Mouse (Mus musculus) thymus, postnatal 14 days (tissue): ENCODE measurements around the gene Gm11492.

ENCODE experiments used
- DNase-seq: peaks from one replicate; pipeline ENCODE4 v3.0.0; 2021

Gm11492 gene

GRCm38 (mm10) chr11:87602234-87602633 is 35.8 kb downstream of the Gm11492 start:
- no peak for DNase-seq

- DNase-seq = no peak
These were observed 37.1 kb downstream of the Gm11492 start for GRCm38 (mm10) chr11:87603571-87603970.

DNA sequence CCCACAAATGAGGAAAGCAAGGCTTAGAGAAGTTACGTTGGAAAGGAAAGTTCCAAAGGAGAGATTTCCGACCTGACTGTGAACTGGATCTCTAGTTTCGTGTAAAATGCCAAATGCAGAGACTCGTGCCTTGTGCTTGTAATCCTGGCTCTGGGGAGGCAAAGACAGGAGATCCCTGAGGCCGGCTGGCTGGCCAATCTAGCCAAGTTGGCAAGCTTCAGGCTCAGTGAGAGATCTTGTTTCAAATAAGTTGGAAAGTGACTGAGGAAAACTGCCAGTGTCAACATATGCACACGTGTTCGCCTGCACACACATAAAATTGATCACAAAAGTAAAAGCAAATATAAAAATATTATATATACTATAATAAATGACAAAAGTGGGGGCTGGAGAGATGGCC is 42.8 kb downstream of the Gm11492 start:
- DNase-seq = no peak

GRCm38 (mm10) chr11:87611547-87611946 is 45.1 kb downstream of the Gm11492 start:
- no peak for DNase-seq

GRCm38 (mm10) chr11:87613972-87614371 is 47.5 kb downstream of the Gm11492 start:
- no peak for DNase-seq

DNA sequence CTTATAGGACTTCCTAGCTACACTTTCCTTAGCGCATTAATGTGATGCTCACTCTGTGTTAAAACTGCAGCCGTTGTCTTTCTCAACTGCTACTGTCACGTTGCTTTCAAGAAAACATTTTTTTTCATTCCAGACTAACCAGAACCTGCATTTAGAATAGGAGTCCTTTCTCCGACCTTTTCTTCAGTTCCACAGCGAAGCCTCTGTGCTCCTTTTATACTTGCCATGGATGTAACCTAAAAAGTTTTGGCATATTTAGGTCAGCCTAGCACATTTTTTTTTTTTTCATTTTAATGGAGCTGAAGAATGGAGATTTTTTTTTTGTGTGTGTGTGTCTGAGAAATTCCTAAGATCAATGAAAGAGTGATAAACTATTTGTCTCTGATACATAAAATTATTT is 49.1 kb downstream of the Gm11492 start:
- no peak for DNase-seq

DNA sequence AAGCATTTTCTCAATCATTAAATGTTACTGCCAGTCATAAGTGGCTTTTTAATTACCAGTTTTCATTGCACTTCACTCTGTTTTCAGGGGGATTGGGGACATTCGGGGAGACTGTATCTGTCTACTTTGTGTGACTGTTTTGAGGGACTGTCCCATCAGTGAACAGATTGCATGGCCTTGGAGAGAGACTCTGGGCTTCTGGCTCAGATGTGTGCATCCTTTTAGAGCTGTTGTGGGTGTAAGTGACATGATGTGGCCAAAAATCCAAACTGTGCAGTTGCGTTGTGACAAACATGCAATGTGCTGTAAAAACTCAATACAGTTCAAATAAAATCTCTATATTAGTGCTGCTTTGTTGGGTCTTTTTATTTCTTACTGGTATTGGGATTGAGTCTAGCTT is 49.5 kb downstream of the Gm11492 start:
- DNase-seq = no peak

DNA sequence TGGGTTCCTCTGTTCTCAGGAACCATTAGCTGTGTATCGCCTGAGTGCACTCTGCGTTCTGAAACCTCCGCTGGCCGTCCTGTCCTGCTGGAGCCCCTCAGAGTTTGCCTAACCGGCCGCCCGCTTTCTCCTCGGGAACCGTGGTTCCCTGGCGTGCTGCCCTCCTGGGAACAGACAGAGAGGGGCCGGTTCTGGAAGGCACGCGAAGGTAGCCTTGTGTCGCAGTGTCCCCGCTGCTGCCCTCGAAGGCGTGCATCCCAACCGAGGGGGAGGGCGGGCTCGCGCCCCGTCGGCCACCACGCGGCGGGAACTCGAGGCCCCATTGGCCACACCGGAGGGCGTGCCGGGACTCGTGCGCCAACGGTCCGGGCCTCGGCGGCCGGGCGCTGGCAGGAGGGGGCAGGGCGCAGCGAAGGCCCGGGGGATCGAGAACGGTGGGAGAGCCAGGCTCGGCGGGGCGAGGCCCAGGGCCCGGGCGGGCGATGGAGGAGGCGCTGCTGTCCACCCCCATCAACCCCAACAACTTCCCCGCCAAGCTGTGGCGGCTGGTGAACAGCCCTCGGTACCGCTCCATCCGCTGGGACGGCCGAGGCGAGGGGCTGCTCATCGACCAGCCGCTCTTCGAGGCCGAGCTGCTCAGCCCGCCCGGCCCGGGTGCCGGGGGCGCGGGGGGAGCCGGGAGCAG is 50.5 kb downstream of the Gm11492 start, which contains the start of gene Hsf5:
Gene Hsf5, plus strand, starts transcription at position 375 of the 685 bp plus-strand sequence.
- no peak for DNase-seq

DNA sequence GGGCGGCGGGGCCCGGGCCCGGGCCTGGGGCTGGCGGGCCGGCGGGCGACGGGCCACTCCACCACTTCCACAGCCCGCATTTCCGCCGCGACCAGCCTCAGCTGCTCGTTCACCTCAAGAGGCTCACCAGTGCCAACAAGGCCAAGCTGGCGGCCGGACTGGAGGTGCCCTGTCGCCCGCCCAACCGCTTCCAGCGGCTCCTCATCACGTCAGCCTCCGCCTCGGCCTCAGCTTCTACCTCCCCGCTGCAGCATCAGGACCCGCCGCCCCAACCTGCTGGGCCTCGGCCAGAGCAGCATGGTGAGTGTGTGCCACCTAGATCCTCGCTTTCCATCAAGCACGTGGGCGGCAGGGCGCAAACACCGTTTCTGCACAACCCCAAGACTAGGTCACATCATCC is 51.2 kb downstream of the Gm11492 start:
- DNase-seq = no peak
